Mouse (Mus musculus) lung, postnatal 36 days (tissue): ENCODE data around the gene Calr.
"Not testable (repeated sequence)": the region's sequence is repeated elsewhere in the genome, so short reads cannot be mapped to it uniquely, and the experiment has no call there.

Source experiments
- DNase-seq: peaks from one replicate; pipeline ENCODE4 v3.0.0; 2022; ENCODE audit warnings: mixed read lengths

Gene Calr

GRCm38 (mm10) chr8:84844397-84845070 is 2.2 kb downstream of the Calr start:
- DNase-seq = no peak

DNA sequence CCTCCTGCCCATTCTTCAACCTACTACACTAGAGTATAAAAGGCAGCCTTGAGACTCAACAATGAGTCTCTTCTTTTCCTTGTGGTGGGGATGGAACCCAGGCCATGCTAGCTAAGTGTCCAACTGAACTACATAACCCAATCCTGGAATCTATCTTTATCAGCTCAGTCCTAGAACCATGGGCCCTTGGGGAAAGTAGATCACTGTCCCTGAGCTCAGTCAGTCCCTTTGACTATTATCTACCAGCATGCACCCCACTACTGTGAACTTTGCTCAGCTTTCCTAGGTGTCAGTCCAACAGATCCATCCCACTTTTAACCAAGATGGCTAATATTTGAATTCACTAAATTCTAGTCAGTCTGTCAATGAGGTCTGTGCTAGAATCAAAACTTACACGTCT is 5.2 kb downstream of the Calr start:
- no peak for DNase-seq

DNA sequence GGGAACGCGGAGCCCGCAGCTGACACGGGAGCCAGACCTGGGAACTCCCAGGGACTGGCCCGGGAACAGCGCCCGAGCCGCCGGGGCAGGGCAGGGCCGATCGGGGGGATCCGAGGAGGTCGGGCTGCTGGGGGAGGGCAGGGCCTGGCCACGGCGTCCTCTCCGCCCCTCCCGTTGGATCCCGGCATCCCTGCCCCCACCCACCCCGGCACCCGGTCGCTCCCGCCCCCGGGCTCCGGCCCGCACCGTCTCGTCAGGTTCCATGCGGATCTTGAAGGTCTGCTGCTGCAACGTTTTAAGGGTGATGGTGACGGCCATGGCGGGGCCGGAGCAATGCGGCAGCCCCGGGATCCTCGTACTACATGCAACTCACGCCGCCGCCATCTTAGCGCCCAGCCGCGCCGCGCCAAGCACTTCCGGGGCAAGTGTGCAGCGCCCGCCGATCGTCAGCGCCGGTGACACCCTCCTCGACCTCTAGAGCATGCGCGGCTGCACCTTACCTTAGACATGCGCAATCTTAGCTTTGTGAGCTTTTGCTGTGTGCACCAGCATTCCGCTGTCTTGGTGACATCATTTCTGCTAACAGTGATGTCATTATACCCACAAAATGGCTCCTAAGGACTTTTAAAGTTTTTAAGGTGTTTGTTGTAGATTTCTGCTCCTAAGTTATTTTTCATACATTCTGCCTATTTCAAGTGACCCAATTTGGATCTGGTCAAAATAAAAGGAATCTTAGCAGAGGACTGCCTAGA is 6.3 kb downstream of the Calr start, which contains the start of gene Rad23a:
Gene Rad23a, minus strand, starts transcription at position 418 of the 752 bp plus-strand sequence.
- DNase-seq = peak; percentile 94

DNA sequence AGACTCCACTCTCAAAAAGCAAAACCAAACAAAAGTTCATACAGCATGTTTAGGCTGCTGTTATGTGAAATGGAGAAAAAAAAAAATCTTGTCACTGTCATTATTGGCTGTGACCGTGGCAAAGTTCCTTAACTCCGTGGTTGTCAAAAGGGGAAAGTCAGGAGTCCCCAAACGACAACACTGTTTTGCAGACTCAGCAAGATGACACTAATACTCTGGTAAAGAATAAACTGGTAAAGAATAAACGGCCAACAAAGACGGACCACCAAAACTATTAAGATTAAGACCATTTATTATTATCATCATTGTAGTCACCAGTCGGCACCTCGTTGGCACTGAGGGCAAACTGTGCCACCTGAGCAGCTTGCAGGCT is 6.9 kb downstream of the Calr start:
- DNase-seq = no peak

GRCm38 (mm10) chr8:84839411-84839810 is 7.3 kb downstream of the Calr start:
- DNase-seq = no peak

DNA sequence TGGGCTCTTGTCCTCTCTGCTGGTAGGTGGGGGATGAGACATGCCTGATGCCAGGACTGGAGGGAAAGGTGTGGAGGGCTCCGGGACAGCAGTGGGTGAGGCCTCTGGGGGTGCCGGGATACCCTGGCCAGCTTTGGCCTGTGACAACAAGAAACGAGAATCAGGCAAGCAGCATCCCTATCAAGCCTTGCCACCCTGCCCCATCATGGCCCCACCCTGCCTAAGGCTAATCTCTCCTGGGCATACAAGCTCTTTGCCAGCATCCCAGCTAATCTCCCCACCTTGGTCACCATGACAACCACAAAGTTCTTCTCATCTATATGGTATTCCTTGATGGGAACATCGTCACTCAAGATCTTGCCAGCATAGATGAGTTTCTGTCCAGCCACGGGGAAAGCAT is 8.2 kb downstream of the Calr start:
- DNase-seq = no peak

DNA sequence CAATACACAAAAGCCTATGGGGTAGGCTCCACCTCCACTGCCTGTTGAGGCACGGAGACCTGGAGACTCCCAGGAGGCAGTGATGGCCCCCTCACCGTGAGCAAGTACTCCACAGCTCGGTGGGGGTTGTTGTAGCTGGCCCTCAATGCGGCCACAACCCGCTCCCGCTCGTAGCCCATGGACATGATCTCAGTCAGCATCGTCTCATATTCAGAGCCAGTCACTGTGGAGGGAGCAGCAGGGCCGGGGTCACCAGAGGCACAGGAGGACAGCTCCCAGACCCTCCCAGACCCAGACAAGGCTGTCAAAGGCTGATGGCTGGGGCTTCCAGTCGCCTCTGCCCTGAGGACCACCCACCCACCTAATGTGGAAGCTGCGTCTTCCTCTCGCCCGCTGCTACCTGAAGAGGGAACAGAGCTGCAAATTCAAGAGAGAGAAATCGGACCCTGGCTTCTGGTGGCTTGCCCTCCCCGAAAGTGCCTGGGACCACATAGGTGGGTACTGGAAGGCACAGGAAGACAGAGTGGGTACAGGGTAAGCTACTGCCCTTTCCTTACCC is 8.7 kb downstream of the Calr start:
- DNase-seq = no peak

DNA sequence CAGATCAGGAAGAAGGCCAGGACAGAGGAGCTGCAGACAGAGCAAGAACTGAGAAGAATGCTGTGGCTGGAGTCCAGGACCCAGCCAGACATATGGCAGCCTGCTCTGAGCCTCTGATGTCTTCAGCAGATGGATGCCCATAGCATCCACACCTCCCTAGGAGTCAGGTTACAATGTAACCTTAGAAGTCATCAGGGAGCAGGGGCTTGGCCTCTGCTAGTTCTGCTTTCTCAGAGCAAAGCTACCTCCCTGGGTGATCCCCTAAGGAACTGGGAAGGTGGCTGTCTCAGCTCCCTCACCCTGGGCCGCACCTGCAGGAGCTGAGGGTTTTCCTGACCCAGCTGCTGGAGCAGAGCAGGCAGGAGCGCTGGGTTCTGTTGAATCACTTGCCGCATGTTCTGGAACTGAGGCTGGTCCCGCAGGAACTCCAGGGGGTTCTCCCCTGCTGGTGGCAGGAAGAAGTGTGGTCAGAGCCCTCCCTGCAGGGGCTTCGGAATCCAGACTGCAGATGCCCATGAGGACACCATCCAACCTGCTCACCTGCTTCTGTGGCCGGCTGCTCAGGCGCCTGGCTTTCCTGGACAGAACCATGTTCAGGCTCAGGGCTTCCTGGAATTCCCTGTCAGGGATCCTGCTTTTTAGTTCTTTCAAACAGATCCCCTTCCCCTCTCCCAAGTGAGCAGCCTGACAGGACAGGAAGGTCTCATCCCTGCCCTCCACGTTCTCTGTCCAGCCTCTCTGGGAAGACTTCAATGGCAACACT is 9.4 kb downstream of the Calr start:
- DNase-seq = no peak

DNA sequence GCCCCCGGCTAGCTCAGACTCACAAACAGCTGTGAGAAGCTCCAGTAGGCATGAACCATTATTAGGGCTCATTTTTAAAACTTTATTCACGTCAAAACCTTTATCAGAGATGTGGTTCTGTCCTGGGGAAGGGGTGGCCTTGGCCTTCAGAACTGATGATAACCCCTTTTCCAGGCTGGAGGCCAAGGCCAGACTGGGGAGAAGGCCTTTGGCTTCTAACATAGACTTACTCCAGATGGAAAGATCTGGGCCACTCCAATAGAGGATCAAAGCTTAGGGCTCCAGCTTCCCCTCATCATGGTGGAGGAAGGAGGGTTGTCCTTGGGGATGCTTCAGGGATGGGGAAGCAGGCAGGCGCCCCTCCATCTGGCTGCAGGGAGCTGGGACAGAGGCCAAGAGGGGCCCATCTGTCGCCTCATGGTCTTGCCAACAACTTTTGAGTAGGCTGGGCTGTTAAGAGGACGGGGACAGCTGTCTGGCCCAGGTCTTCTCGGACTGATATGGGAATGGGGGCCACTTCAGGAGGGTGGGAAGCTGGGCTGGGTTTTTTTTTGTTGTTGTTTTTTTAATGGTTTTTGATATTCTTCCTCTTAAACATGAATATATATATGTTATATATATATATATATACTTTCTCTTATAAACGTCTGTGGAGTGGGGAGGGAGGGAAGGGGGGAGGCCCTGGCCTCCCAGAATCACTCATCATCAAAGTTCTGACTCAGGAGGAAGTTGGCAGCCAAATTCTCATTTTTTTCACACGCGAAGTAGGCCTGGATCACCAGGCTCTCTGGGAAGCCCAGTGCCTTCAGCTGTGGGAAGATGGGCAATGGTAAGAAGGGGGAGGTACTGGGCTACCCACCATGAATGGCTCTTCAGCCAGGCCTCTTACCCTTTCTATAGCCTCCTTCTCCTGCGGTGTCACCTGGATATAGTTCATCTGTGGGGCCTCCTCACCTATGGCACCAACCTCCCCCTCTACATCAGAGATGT is 11.6 kb downstream of the Calr start:
- DNase-seq = no peak

DNA sequence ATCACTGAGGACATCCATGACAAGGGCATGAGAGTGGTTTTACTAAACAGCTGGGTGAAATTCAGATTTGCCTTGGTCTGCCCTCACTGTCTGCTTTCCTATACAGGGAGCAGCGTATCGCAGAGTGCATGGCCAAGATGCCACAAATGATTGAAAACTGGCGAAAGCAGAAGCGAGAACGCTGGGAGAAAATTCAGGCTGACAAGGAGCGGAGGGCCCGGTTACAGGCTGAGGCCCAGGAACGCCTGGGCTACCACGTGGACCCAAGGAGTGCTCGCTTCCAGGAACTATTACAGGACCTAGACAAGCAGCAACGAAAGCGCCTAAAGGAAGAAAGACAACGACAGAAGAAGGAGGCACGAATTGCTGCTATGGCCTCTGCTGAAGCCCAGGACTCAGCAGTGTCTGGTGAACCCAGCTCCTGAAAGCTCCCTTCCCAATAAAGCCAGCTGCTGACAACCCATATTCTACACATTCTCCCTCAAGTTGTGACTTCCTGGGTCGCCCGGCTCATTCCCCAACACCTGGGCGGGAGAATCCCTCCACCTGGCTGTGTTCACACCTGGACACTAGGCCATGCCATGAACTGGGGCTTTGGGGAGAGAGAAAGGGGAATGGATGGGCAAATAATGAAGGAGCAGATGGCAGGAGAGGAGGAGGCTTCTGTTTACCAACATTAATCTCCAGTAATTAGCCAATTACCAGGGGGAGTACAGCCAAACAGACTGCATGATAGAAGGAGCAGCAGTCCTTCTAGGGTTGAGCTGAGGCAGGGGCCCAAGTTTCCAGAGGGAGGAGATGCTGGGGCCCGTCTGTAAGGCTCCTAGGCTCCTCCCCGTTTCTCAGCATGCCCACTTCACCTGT is 12.5 kb downstream of the Calr start:
- DNase-seq = no peak

- no peak for DNase-seq
These were observed 13.7 kb downstream of the Calr start for GRCm38 (mm10) chr8:84832759-84833742.

- peak; percentile 81 for DNase-seq
These were observed 14.6 kb downstream of the Calr start for GRCm38 (mm10) chr8:84832034-84832717.

DNA sequence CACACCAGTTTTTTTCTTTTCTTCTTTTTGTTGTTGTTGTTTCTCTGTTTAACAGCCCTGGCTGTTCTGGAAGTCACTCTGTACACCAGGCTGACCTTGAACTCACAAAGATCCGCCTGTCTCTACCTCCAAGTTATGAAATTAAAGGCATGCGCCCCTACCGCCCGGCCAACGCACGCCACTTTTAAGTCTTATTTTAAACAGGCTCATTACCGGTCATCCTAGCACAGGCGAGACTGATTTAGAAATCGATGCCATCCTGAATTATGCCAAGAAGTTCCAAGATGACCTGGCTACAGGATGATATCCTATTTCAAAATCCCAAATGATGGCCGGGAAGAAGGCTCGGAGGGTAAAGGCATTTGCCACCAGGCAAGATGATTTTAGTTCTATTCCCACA is 15.2 kb downstream of the Calr start, which contains the start of gene Gadd45gip1:
Gene Gadd45gip1, plus strand, starts transcription at position 33 of the 400 bp plus-strand sequence.
- peak; percentile 74 for DNase-seq

- not testable (repeated sequence) for DNase-seq
These were observed 20.2 kb downstream of the Calr start for GRCm38 (mm10) chr8:84826518-84826917.

DNA sequence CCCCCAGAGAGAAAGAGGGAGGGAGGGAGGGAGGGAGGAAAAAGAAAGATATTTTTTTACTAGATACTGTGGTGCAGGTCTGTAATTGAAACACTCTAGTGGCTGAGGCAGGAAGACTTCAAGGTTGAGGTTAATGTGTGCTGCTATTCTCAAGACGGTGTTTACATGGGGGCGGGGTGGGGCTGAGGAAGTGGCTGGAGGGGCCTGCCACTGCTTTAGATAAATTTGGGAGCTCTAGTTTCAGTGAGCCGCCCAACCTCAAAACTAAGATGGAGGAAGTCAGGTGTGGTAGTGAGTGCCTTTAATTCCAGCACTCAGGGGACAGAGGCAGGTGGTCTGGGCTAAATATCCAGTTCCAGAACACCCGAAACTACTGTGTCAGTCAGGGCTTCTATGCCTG is 21.1 kb downstream of the Calr start:
- peak; percentile 40 for DNase-seq

DNA sequence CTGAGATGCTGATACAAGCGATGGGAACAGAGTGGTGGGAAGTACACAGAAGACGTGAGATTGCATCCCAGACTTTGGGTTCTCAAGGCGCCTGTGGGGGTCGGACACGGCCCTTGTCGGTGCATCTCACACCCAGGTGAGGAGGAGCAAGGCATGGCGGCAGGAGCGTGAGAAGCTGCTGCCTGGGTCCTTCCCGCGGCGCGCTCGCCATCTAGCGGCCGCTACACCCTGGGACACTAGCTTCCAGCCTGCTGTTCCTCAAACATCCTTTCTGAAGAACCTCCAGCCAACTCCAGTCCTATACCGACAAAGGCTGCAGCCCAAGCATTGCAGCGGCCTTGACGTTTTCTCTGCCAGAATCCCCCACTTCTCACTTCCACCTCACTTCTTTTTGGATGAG is 23.1 kb downstream of the Calr start:
- peak; percentile 67 for DNase-seq

DNA sequence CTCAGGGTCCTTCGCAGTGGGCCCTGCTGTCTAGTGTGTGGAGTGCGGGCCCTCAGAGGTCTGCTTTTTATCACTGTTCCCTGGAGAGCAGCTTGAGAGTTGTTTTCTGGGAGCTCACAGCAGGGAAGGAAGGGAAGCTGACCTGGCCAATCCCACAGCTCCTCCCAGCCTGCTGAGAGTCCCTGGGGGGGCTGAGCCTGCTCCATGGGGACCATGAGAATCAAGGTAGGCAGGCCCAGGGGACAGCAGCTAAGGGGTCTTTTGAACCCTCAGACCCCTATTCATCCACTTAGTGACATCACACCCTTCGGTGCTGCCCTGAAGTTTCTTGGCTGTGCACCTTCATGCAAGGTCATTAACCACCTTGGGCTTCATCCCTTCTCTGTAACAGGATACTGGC is 24.0 kb downstream of the Calr start, which contains the start of gene Dand5:
Gene Dand5, minus strand, starts transcription at position 101 of the 400 bp plus-strand sequence.
- no peak for DNase-seq

DNA sequence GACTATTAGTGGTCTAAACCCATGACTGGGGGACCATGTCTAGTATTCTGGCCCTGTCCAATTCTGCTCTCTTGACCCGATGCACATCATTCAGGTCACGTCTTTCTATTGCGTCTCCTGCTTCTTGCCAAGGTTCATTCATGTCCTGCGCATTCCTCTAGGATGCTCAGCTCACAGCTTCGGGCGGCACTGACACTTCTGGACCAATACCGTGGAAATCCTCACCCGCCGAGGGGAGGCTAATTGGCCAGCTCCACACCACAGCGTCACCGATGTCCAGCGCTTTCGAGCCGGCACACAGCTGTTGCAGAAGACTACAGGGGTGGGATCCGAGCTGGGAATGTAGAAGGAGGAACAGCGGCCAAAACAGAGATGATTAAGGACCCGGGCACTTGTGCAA is 30.6 kb downstream of the Calr start:
- DNase-seq = no peak

DNA sequence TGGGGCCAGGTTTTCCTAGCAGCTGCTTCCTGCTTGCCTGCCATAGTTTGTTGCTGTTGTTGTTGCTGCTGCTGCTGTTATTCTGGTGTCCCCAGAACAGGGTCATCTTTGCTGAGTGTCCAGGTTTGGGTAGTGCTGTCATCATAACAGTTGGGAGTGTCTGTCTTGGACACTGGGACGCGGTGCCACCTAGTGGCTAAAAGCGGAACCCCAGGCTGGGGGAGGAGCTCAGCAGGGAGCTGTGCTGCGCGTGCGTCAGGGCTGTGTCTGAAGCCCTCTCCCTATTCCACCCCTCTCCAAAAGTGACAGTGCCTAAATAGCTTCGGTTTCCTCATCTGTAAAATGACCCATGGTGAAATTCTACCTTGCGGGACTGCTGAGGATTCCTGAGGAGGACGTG is 31.2 kb downstream of the Calr start:
- peak; percentile 97 for DNase-seq
